Mouse (Mus musculus) NIH3T3 (cell line): Measurements from ENCODE around the gene Eif3i.
"Not testable (repeated sequence)": the region's sequence is repeated elsewhere in the genome, so short reads cannot be mapped to it uniquely, and the experiment has no call there.

Experiments used
- DNase-seq: peaks from one replicate; pipeline ENCODE4 v3.0.0-alpha.2; 2012; ENCODE audit warnings: low read depth

The Eif3i gene

DNA sequence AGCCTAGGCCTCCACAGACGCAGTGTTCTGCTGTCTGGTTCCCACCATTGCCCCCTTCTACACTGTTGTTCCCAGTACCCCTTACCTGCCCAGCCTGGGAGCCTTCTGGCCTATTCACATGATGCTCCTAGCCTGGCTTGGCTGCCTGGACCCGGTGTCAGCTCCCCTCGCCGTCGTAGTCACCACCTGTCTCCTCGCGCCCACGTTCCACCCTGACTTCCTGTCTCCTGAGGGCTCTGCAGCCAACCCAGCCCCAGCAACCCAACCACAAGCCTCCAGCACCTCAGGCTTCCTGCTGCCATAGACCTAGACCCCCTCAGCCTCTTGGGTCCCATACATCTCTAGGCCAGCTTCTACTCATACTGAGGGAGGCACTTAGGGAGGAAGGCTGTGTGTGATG lies 27.0 kb downstream of the Eif3i start, which contains the start of gene Lck:
TSS of gene Lck (minus strand) at position 212 of the 400 bp plus-strand sequence.
- DNase-seq = no peak

GRCm38 (mm10) chr4:129573093-129573370 lies 27.4 kb downstream of the Eif3i start:
- DNase-seq = no peak

DNA sequence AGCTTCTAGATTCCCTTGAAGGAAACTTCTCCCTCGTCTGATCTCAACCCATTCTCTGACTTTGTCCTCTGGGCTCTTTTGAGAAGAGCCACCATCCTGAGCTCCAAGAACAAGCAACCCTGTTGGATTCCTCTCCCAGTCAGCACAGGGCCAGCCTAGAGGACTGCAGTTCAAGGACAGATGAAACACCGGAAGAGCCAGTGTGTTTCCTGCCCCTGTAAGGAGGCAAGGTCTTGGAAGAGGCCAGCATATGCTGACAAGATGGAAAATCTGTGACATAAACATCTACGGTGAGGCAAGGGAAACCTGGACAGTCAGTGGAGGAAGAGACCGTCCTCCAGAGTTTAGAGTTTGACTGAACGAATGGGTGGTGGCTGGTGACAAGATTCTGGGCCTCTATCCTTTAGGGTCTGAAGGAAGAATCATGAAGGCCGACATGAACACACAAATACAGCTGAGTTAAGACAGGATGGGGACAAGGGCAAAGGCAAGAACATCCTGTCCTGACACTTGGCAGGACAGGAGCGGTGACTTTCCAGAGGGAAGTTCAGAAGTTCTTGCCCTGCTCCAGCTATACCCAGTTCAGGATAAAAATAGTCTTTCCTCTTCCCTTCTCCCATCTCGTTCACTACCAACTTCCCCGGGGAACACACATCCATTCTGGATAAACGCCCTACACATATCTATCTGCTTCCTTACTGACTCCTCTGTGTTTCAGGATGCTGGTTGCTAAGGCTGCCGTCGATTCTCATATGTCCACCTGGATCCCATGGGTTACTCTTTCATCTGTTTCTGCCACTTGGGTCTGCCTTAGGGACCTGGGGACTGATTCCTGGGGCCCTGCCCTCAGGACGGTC lies 28.0 kb downstream of the Eif3i start:
- no peak for DNase-seq

DNA sequence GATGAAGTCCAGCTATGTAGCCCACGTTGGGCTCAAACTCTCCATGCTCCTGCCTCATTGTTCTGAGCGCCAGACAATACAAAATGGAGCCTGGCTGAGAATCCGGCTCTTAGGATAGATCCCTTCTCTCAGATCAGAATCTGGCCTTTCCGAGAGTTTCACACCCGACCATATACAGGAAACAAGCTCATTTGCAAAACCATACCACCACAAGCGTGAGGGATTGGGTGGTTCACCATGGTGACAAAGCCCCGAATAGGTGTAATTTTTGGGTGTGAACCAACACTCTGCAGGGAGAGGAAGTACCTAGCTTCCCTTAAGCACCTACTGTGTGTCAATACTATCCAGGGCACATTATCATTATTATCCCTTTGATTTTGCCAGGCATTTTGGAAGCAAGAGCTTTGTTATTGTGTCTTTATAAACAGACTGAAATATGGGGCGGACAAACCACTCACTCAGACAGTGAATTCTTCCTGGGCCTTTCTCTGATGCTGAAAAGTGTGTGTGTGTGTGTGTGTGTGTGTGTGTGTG lies 28.8 kb downstream of the Eif3i start:
- DNase-seq = no peak

DNA sequence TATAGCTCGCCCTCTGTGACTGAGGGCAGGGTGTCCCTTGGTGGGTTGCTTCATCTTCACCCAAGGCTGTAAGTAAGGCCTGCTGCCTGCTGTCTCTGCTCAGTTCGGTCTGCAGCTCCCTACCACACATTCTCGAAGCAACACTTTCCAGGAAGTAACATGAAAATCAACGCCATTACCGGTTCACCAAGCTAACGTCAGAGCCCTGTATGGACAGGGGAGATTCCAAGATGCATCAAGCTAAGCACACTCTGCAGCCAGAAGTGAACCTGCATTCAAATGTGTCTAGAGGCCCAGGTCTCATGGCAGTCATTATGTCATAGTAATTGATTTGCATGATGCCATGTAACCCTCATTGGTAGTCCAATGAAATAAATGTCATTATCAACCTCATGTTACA lies 30.4 kb downstream of the Eif3i start:
- no peak for DNase-seq

GRCm38 (mm10) chr4:129568366-129568765 lies 32.1 kb downstream of the Eif3i start:
- DNase-seq = no peak

GRCm38 (mm10) chr4:129565139-129565538 lies 35.3 kb downstream of the Eif3i start:
- DNase-seq = no peak

GRCm38 (mm10) chr4:129563718-129564117 lies 36.7 kb downstream of the Eif3i start:
- peak; percentile 56 for DNase-seq

- no peak for DNase-seq
These were observed 39.3 kb downstream of the Eif3i start for GRCm38 (mm10) chr4:129561184-129561583.

GRCm38 (mm10) chr4:129558321-129558955 lies 42.0 kb downstream of the Eif3i start:
- no peak for DNase-seq

DNA sequence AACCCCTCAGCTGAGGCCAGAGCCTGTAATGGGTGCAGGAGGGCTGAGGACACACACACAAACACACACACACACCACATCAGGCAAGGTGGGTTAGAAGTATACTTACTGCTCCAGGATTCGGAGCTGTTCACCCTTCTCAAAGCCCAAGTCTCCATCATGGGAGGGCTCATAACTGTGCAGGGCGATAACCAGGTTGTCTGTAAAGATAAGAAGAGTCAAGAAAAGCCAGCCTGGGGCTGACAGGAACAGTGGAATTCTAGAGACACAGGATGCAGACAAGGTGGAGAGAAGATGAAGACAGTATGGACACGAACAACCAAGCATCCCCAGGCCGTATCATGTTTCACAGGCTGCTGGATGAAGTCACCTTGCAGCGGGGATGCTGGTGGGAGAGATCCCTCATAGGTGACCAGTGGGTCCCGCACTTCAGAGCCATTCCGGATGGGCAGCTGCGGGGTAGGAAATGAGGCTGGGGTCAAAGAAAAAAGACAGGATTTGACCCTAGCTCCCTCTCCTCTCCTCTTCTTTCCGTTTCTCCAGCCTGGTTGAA lies 43.1 kb downstream of the Eif3i start:
- DNase-seq = no peak

- peak; percentile 97 for DNase-seq
These were observed 43.8 kb downstream of the Eif3i start for GRCm38 (mm10) chr4:129556532-129557223.

DNA sequence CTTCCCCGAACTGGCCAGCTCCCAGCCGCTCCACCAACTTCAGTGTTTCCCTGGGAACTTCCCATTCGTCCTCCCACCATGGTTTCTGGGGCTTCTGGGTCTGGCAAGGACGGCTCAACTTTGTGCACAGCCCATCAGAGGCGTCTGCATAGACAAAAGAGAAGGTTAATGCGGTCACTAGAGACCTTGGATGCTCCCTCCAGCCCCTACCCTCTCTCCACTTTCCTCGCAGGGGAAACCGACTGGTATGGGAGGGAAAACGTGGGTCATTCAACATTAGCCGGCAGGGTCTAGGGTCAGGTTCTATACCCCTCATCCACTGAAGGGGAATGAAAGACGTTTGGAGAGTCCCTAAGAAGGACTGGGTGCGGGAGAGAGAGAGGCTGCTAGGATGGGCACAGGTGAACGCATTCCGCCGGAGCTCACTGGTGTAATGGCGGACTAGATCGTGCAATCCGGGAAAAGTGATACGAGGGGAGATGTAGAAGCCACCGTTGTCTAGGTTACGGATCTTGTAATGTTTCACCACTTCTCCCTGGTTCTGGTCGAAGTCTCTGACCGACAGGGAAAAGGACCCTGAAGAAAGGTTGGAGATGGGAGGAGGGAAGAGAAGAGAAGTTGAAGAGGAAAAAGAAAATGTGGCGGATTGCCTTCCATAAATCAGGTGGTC lies 44.5 kb downstream of the Eif3i start:
- no peak for DNase-seq

DNA sequence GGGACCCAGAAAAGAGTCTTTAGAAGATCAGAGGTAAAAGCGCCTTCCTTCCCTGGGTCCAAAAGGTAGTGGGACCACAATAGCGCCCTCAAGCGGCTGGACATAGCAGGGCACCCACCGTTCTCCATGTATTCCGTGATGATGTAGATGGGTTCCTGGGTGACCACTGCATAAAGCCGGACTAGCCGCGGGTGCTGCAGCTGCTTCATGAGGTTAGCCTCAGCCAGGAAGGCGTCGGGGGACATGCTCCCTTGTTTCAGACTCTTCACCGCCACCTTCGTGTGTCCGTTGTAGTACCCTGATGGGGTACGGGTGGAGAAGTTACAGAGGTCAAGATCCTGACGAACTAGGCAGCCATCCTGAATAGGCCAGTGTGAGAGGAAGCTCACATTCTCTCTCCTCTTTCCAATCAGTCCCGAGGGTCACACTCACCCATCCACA lies 45.0 kb downstream of the Eif3i start:
- DNase-seq = no peak

DNA sequence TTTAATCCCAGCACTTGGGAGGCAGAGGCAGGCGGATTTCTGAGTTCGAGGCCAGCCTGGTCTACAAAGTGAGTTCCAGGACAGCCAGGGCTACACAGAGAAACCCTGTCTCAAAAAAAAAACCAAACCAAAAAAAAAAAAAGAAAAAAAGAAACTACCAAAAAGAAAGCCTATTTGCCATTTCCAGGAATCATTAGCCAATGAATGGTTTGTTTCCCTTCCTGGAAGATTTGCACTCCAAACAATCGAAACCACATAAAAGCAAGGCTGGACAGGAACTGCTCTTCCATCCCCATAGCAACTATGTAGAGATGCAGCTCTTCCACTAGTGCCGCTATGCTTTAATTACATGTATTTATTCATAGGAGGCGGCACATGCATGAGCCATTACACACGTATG lies 45.9 kb downstream of the Eif3i start:
- DNase-seq = not testable (repeated sequence)

DNA sequence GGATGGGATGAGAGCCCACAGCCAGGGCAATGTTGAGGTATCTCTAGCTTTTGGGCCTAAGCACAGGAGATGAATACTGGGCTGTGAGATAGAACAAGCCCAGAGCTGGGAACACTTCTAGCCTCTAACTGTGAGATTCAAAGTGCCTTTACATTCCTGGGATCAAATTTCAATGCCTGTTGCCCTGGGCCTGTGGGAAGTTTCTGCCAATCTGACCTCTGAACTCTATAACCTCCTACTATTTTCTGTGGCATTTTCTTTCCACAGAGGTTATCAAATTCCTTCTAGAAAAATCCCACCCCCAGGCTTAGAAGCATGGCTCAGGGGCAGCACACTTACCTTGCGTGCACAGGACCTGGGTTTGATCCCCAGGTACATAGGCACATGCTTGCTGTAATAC lies 50.2 kb downstream of the Eif3i start:
- no peak for DNase-seq

GRCm38 (mm10) chr4:129549306-129549705 lies 51.1 kb downstream of the Eif3i start:
- DNase-seq = peak; percentile 62

DNA sequence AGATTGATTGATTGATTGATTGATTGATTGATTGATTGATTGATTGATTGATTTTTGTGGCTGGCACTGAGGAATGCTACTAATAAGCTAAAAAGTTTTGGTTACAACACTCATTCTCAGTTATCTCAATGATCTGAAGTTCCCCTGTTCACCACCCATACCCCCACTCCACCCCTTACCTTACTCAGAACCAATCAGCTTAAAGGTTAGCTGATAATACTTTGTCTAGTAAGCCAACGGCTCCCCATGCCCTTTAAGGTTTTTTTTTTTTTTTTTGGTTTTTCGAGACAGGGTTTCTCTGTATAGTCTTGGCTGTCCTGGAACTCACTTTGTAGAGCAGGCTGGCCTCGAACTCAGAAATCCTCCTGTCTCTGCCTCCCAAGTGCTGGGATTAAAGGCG lies 52.8 kb downstream of the Eif3i start:
- not testable (repeated sequence) for DNase-seq

- DNase-seq = no peak
These were observed 56.3 kb downstream of the Eif3i start for GRCm38 (mm10) chr4:129544106-129544505.

DNA sequence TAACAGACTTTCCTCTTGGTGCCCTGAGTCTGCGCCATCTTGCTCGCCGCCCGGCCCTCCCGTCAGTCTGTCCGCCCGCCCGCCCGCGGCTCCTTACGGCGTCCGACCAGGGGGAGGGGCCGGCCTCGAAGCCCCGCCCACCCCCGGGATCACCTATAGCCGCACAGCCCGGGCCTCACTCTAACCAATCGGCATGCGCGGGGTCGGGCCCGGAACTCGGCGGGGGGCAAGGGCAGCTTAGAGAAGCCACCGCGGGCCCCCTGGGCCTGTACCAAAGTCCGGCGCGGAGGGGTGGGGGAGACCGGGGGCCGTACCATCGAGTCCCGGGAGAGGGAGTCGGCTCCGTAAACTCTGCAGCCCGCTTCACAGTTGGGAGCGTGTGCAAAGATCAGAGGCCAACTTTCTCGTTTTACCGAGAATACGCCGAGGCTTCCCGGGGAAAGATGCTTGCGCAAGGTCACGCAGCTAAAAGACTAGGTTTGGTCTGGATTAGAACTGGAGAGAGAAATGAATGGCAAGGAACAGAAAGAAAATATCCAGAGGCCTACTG lies 57.8 kb downstream of the Eif3i start, which contains the start of gene Hdac1:
TSS of gene Hdac1 (minus strand) at position 122 of the 550 bp plus-strand sequence.
- peak; percentile 99 for DNase-seq
